Mouse (Mus musculus) CH12F3 (cell line): ENCODE data around the gene Smc1b.

Experiments
- in situ Hi-C: fragments of 300-500 bp; cut with MboI; formaldehyde crosslinking; loops from 2 replicates; pipeline ENCODE4 v1.14.3; 2020; ENCODE audit warnings: low sequenced_read_pairs

Smc1b gene

GRCm38 (mm10) chr15:85131275-85132192 lies at the start of gene Smc1b, which contains the start of gene Ribc2:
Gene Smc1b, minus strand, starts transcription at chr15:85131964.
Gene Ribc2, plus strand, starts transcription at chr15:85132078.
- in situ Hi-C loops, result no loop called here

GRCm38 (mm10) chr15:85180368-85180767 lies 48.6 kb upstream of the Smc1b start:
- in situ Hi-C loops, result no loop called here

- in situ Hi-C loops, result no loop called here
These were observed 47.9 kb upstream of the Smc1b start for GRCm38 (mm10) chr15:85179528-85180180.

- in situ Hi-C loops, result no loop called here
These were observed 46.4 kb upstream of the Smc1b start for GRCm38 (mm10) chr15:85178172-85178571.

- in situ Hi-C loops, result no loop called here
These were observed 45.8 kb upstream of the Smc1b start for GRCm38 (mm10) chr15:85177576-85177975.

DNA sequence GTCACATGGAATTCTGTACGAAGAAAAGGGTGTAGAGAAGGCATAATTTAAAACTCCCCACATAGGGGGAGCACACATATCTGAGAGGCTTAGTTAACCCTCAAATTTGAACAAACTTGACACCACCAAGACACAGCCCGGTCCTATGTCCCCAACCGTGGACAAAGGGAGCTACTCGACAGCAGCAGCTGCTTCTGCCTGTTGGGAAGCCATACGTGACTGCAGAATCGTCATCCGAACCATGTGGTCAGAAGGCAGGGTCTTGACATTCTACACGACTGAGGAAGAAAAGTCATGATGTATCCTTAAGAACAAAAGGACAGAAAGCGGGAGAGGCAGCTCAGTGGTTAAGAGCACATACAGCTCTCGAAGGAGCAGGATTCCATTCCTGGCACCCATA lies 42.3 kb upstream of the Smc1b start:
- in situ Hi-C loops, result no loop called here

- in situ Hi-C loops, result no loop called here
These were observed 41.7 kb upstream of the Smc1b start for GRCm38 (mm10) chr15:85173425-85173824.

GRCm38 (mm10) chr15:85172054-85172453 lies 40.3 kb upstream of the Smc1b start:
- in situ Hi-C loops, result no loop called here

DNA sequence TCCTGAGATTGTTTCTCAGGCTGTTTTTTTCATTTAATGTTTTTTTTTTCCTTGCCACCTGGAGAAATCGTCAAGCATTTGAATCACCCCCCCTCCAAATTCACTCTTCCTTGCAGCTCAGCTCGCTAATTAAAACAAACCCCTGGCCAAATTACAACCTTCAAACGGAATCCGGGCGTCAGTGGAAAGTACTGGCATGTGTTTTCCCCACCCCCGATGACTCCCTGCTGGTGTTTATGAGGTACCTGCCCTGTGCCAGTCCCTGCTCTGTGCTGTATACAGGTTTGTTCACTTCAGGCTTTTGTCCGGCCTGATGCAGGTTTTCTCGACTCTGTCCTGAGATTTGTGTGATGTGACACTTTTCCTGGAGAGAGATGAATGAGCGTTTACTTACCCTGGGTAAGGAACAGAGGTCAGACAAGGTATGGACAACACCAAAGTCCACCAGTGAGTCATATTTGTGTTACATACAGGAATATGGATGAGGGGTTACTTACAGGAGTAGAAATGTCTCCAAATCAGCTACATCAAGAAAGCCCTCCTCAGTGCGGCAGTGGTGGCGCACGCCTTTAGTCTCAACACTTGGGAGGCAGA lies 35.4 kb upstream of the Smc1b start:
- in situ Hi-C loops, result no loop called here

DNA sequence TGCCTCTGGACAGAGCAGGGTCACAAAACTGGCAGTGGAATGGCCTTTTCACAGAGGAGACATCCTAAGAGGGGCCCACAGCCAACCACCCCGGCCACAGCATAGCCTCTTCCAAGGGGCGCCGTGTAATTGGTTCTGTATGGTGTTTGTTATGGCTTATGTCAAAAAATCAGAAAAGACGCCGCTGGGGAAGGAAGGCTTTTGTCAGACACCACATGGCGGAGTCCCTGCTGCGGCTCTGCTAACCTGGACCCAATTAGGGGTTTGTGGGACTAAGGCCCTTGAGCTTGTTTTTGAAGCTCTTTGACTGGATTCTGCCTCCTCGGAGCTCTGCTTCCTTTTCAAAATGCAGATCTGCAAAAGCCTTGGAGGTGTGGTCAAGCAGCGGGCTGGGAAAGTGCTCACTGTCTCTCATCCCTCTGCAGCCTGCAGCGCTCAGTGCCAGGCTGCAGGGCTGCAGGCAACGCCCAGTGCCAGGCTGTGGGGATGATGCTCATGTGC lies 34.7 kb upstream of the Smc1b start:
- in situ Hi-C loops, result no loop called here

GRCm38 (mm10) chr15:85162693-85163663 lies 31.2 kb upstream of the Smc1b start:
- in situ Hi-C loops, result no loop called here

- in situ Hi-C loops, result no loop called here
These were observed 29.7 kb upstream of the Smc1b start for GRCm38 (mm10) chr15:85161416-85161815.

- in situ Hi-C loops, result loop anchor here (10.0 kb wide), 1 partner anchor 429 kb away; the partner anchor contains the start of gene Wnt7b
These were observed 24.4 kb upstream of the Smc1b start for GRCm38 (mm10) chr15:85156198-85156597.

DNA sequence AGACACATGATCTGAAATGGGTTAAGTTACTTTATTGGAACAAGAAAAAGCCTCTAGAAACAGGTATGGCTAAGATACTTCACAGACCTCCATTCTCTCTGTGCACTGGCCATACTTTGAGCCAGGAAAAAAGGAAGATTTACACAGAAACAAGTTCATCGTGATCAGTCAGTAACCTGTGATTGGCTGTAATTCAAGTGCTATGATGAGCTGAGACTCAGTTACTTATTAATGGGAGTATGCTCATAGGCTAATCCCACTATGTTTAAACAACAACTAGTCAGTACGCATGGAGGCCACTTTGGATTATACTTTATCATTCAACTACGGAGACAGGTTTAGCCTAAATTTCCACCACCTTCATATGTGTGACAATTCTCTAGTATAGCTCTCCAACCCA lies 22.3 kb upstream of the Smc1b start:
- in situ Hi-C loops, result loop anchor here (10.0 kb wide), 1 partner anchor 431 kb away; the partner anchor contains the start of gene Wnt7b

- in situ Hi-C loops, result loop anchor here (10.0 kb wide), 1 partner anchor 432 kb away; the partner anchor contains the start of gene Wnt7b
These were observed 20.8 kb upstream of the Smc1b start for GRCm38 (mm10) chr15:85152577-85152976.

DNA sequence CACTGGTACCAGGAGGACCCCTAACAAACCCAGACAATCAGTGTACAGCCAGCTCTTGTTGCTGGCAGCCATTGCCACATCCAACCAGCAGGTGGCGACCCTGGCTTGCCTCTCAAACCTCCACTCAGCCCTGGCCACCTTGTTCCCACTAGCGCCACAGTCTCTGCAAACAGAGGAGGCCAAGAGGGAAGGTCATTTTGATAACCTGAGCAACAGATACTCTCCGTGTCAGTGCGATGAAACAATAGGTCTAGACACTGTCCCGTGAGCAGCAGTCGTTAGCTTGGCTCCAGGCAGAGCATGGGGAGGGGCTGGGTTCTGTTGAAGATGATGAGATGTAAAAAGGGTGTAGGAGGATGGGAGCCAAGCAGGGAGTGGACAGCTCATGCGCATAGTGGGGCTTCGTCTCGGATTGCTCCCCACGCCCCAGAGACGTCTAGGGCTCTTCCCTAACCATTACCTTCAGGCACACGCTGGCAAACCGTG lies 19.7 kb upstream of the Smc1b start:
- in situ Hi-C loops, result loop anchor here (10.0 kb wide), 1 partner anchor 433 kb away; the partner anchor contains the start of gene Wnt7b

DNA sequence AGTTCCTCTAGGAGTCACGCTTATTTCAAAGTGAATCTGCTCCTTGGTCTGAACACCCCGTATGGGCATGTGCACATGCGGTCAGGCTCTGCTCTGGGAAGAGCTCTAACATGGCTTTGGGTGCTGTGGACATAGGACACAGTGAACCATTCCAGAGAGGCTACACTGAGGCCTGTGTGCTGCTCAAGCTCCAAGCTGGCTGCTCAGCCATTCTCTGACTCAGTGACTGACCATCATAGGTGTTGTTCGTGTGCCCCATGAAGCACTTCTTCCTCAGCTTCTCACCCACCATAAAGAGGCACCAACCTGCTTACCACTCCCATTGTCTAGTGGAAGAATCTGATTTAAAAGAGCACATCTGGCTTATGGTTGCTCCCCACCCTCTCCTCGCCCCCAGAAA lies 12.5 kb upstream of the Smc1b start:
- in situ Hi-C loops, result no loop called here

- in situ Hi-C loops, result no loop called here
These were observed 12.0 kb upstream of the Smc1b start for GRCm38 (mm10) chr15:85143747-85144146.

- in situ Hi-C loops, result no loop called here
These were observed 11.4 kb upstream of the Smc1b start for GRCm38 (mm10) chr15:85143161-85143560.

DNA sequence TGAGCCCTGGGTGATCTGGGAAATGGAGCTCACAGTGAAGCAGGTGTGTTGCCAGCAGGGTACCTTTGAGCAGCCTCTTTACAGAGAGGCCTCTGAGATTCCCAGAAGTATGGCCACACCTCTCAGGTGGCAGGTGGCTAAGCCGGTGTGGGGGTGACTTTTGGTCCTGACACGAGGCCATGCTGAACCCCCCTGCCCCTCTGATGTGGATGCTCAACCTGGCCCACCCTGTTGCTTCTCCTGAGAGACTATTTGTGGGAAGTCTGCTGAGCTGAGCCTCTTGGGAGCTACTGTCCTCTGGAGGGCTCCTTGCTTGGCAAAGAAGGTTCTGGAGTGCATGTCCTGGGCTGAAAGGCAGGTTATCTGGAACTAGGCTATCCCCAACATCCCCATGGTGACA lies 10.7 kb upstream of the Smc1b start:
- in situ Hi-C loops, result no loop called here
